In the genomic region with DNA sequence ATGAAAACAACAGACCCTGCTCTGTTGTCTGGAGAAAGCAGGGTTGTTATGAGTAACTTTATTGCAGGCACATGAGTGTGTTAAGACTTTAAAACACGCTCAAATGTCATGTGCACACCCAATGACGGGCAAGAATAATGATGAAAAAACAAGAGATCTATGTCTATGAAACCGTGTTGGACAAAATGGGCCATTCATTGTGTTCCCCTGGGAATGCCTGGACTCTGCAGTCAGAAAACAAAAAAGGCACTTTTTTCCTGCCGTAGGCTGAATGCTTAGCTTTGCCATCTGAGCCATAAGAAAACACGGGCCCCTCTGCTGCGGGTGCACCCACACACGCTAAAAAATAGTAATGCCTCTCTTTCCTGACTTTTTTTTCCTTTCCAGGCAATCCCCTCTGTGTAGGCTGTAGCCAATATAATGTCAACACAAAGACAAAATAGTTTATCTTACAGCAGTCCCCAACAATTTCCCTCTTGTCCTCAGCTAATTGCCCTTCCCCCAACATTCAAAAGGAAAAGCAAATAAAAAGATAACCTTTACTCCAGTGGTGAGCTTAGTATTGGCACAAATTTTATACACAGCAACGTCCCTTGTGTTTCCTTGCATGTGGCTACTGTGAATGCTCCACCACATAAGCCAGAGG, we compare ENCODE assay signal across 9 mouse cellular contexts.
DNase-seq lines count a peak whose midpoint lies in the region; ATAC-seq and TF ChIP-seq lines count a peak whose summit lies in the region.
"Had no signal": no experiment of that assay in that cellular context is flagged by ENCODE, and none has a peak within 500 bp of the region (broad histone marks: within the 10 kb centered on the region; RNA-seq: fewer than 3 reads in every experiment).

No protein-coding gene starts in this region.

- intact Hi-C loops in left cerebral cortex, postnatal 4 days (cut with DNase I) = no loop called here

- DNase-seq in kidney, postnatal 10 days = no peak
- peak; percentile 48 for DNase-seq in embryonic facial prominence, embryonic 10.5 days (ENCODE audit: low spot score)
- DNase-seq in cerebellum, adult 2 months = no peak
- DNase-seq in thymus, postnatal 4 days = no peak
- no peak for DNase-seq in left cerebral cortex, postnatal 4 days
- DNase-seq: cerebellum, postnatal 14 days had no signal

- no peak for ATAC-seq in kidney, embryonic 15.5 days (replicated peaks; ENCODE audit: low FRiP score)
- peak; percentile 58; the same call in 1 of the 2 replicates for ATAC-seq in hindbrain, embryonic 16.5 days
- ATAC-seq in neural tube, embryonic 12.5 days (ENCODE audit: low FRiP score, low read depth) = peak; percentile 41; the same call in 1 of the 2 replicates

- no peak for TF ChIP-seq CTCF in cerebellum, adult 2 months (IDR thresholded peaks at IDR 0.05; ENCODE audit: borderline replicate concordance, insufficient read depth, low read depth, low read length)

- WGBS in kidney, embryonic 15.5 days = 13% methylated on average over 8 of the region's 8 CpGs
- WGBS in embryonic facial prominence, embryonic 10.5 days = 13% methylated on average over 8 of the region's 8 CpGs
- 15% methylated on average over 8 of the region's 8 CpGs for WGBS in hindbrain, embryonic 16.5 days
- 8% methylated on average over 8 of the region's 8 CpGs for WGBS in neural tube, embryonic 12.5 days
- WGBS in cerebellum, adult 2 months = 31% methylated on average over 8 of the region's 8 CpGs

- H3K4me2 ChIP-seq in kidney, embryonic 15.5 days = peak overlapping the region; percentile 20; the same call in 1 of the 2 replicates
- H3K4me2 ChIP-seq in hindbrain, embryonic 16.5 days (ENCODE audit: low read length) = peak overlapping the region; percentile 11; the same call in 1 of the 2 replicates
- peak overlapping the region; percentile 31 for H3K4me2 ChIP-seq in neural tube, embryonic 12.5 days (replicated peaks)

- H3K4me3 ChIP-seq in kidney, embryonic 15.5 days (replicated peaks) = no peak overlapping the region
- no peak overlapping the region for H3K4me3 ChIP-seq in embryonic facial prominence, embryonic 10.5 days
- H3K4me3 ChIP-seq in hindbrain, embryonic 16.5 days (ENCODE audit: low read length) = no peak overlapping the region
- H3K4me3 ChIP-seq in neural tube, embryonic 12.5 days = no peak overlapping the region
- no peak overlapping the region for H3K4me3 ChIP-seq in cerebellum, adult 2 months (replicated peaks; ENCODE audit: insufficient read depth, low read depth, low read length)

- H3K9me3 ChIP-seq in kidney, embryonic 15.5 days (replicated peaks) = no peaks in the 10 kb centered on the region
- no peaks in the 10 kb centered on the region for H3K9me3 ChIP-seq in embryonic facial prominence, embryonic 10.5 days
- no peaks in the 10 kb centered on the region for H3K9me3 ChIP-seq in hindbrain, embryonic 16.5 days (ENCODE audit: control insufficient read depth, low read length)
- no peaks in the 10 kb centered on the region for H3K9me3 ChIP-seq in neural tube, embryonic 12.5 days

- H3K27me3 ChIP-seq in kidney, embryonic 15.5 days = no peaks in the 10 kb centered on the region
- no peaks in the 10 kb centered on the region for H3K27me3 ChIP-seq in embryonic facial prominence, embryonic 10.5 days (replicated peaks; ENCODE audit: low read depth, poor library complexity, severe bottlenecking)
- H3K27me3 ChIP-seq in hindbrain, embryonic 16.5 days (replicated peaks; ENCODE audit: control insufficient read depth, insufficient read depth, low read length) = no peaks in the 10 kb centered on the region; the same call in 1 of the 2 replicates
- H3K27me3 ChIP-seq in neural tube, embryonic 12.5 days (replicated peaks) = no peaks in the 10 kb centered on the region; the same call in 1 of the 2 replicates
- H3K27me3 ChIP-seq in cerebellum, adult 2 months (ENCODE audit: control insufficient read depth, insufficient read depth, low read length) = no peaks in the 10 kb centered on the region

- H3K9ac ChIP-seq in kidney, embryonic 15.5 days = no peak overlapping the region
- H3K9ac ChIP-seq in hindbrain, embryonic 16.5 days (ENCODE audit: low read depth, low read length) = no peak overlapping the region
- no peak overlapping the region for H3K9ac ChIP-seq in neural tube, embryonic 12.5 days

- TF ChIP-seq POLR2A in cerebellum, adult 2 months (IDR thresholded peaks at IDR 0.05; ENCODE audit: borderline replicate concordance, insufficient read depth, low read length) = no peak

- no peaks in the 10 kb centered on the region for H3K36me3 ChIP-seq in kidney, embryonic 15.5 days
- H3K36me3 ChIP-seq in embryonic facial prominence, embryonic 10.5 days (replicated peaks) = no peaks in the 10 kb centered on the region
- H3K36me3 ChIP-seq in hindbrain, embryonic 16.5 days (ENCODE audit: control insufficient read depth, insufficient read depth, low read length) = no peaks in the 10 kb centered on the region
- H3K36me3 ChIP-seq in neural tube, embryonic 12.5 days = no peaks in the 10 kb centered on the region

- peak overlapping the region; percentile 11; the same call in 1 of the 2 replicates for H3K27ac ChIP-seq in kidney, embryonic 15.5 days
- peak overlapping the region; percentile 59 for H3K27ac ChIP-seq in embryonic facial prominence, embryonic 10.5 days (replicated peaks)
- H3K27ac ChIP-seq in hindbrain, embryonic 16.5 days (ENCODE audit: low read depth, low read length) = peak overlapping the region; percentile 26; the same call in 1 of the 2 replicates
- no peak overlapping the region; the same call in 1 of the 2 replicates for H3K27ac ChIP-seq in neural tube, embryonic 12.5 days
- H3K27ac ChIP-seq in cerebellum, adult 2 months (ENCODE audit: insufficient read depth, low read length) = no peak overlapping the region

- H3K4me1 ChIP-seq in kidney, embryonic 15.5 days = peaks cover 24% of the 10 kb centered on the region
- H3K4me1 ChIP-seq in embryonic facial prominence, embryonic 10.5 days = peaks cover 36% of the 10 kb centered on the region
- peaks cover 7% of the 10 kb centered on the region for H3K4me1 ChIP-seq in hindbrain, embryonic 16.5 days (ENCODE audit: control insufficient read depth, insufficient read depth, low read depth, low read length)
- peaks cover 34% of the 10 kb centered on the region for H3K4me1 ChIP-seq in neural tube, embryonic 12.5 days
- no peaks in the 10 kb centered on the region for H3K4me1 ChIP-seq in cerebellum, adult 2 months (ENCODE audit: control insufficient read depth, insufficient read depth, low read length)

Comparison
In these comparisons a context has a peak if more than half of its experiments do, and no peak if none do; other contexts are left out.
1. H3K27ac ChIP-seq: peak in kidney, embryonic 15.5 days (single experiment), embryonic facial prominence, embryonic 10.5 days (single experiment) and hindbrain, embryonic 16.5 days (single experiment); none in neural tube, embryonic 12.5 days (single experiment) and cerebellum, adult 2 months (single experiment).
2. Peak in every context shown above with its lines, with median percentiles within 50 percentile points of each other: H3K4me2 ChIP-seq.